Mouse (Mus musculus) testis, adult 2 months (tissue): ENCODE results near the gene Ndc1.

ENCODE experiments used
- CTCF ChIP-seq: fragments of 200-500 bp; IDR thresholded peaks from 2 replicates; pipeline ENCODE4 v1.5.1; 2012; ENCODE audit warnings: low read depth, mild to moderate bottlenecking, inconsistent platforms, low read length, moderate library complexity; ENCODE audit not compliant: control insufficient read depth, insufficient read depth, insufficient replicate concordance
- POLR2A ChIP-seq: fragments of 200-500 bp; IDR thresholded peaks from 2 replicates; pipeline ENCODE4 v1.6.1; 2012; ENCODE audit warnings: low read depth, mild to moderate bottlenecking, inconsistent platforms, low read length, moderate library complexity; ENCODE audit not compliant: control insufficient read depth

DNA sequence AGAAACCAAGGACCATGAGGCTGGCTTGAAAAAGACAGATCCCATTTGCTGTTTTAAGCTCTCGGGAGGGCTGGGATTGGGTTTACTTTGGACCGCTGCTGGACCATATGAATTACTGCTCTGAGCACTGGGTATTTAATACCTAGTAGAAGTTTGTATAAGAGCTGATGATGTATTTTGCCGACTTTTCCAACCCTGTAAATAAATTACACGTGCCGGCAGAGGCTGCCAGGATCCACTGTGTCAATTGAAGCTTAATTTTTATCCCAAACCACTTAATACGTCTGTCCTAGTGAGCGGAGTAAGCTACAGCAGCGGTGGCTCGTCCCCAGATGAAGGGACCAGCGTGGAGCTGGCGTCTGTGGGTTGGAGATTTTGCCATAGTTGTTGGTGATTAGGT lies 74.7 kb downstream of the Ndc1 start:
- TF ChIP-seq CTCF (no peak), POLR2A (no peak)
